Mouse (Mus musculus) brain, embryonic 14.5 days (tissue): Measurements from ENCODE around the gene Nmt1. TPM values are rescaled to one million over a fixed set of nuclear protein-coding genes. Genes with fewer than 3 reads are reported as not detected.
A peak's percentile ranks its signal among the peaks of the same experiment; 100 is the strongest.

ENCODE experiments used
- DNase-seq: peaks from one replicate; pipeline ENCODE4 v3.0.0-alpha.2; 2011; ENCODE audit warnings: low read depth
- CTCF ChIP-seq: fragments of 200-500 bp; IDR thresholded peaks from 2 replicates; pipeline ENCODE4 v1.5.1; 2012; ENCODE audit warnings: inconsistent platforms, mild to moderate bottlenecking, moderate library complexity, borderline replicate concordance; ENCODE audit not compliant: insufficient read depth, insufficient read length; ENCODE audit errors: extremely low read depth
- POLR2A ChIP-seq: fragments of 200-500 bp; IDR thresholded peaks from 2 replicates; pipeline ENCODE4 v1.6.1; 2012; ENCODE audit warnings: mild to moderate bottlenecking, inconsistent platforms, borderline replicate concordance; ENCODE audit not compliant: poor library complexity, insufficient read depth, insufficient read length, severe bottlenecking; ENCODE audit errors: extremely low read depth
- polyA plus RNA-seq: library from polyadenylated mRNA; depleted of rRNA; stranded (reverse); fragments of >200 nt; gene quantifications from 2 replicates; pipeline ENCODE4 v1.2.3, GENCODE M21; 2012

Gene Nmt1
- polyA plus RNA-seq, 1 experiment = 40.1 TPM

- TF ChIP-seq POLR2A = no peak
- TF ChIP-seq CTCF = no peak
- no peak for DNase-seq
These were observed 77.3 kb downstream of the Nmt1 start for GRCm38 (mm10) chr11:103105180-103105725.

- no peak for TF ChIP-seq POLR2A
- no peak for DNase-seq
These were observed 77.8 kb downstream of the Nmt1 start for GRCm38 (mm10) chr11:103105810-103106209.

DNA sequence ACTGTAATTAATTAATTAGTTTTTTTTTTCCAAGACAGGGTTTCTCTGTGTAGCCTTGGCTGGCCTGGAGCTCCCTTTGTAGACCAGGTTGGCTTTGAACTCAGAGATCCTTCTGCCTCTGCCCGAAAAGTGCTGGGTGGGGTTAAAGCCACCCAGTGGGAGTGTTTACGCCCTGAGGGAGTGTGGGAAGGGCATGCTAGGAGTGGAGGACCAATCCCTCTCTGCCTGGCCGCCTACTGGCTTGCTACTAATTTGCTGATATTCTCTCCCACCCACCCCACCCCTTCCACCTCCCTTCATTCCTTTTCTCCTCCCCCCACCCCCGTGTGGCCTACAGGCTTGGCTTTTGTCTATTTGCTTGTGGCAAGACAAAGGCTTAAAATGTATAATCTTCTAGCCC, 78.4 kb downstream of the Nmt1 start:
- TF ChIP-seq CTCF (no peak), POLR2A (no peak)
- no peak for DNase-seq

GRCm38 (mm10) chr11:103111301-103111700, 83.3 kb downstream of the Nmt1 start:
- no peak for DNase-seq
- no peak for TF ChIP-seq CTCF
- TF ChIP-seq POLR2A = no peak

DNA sequence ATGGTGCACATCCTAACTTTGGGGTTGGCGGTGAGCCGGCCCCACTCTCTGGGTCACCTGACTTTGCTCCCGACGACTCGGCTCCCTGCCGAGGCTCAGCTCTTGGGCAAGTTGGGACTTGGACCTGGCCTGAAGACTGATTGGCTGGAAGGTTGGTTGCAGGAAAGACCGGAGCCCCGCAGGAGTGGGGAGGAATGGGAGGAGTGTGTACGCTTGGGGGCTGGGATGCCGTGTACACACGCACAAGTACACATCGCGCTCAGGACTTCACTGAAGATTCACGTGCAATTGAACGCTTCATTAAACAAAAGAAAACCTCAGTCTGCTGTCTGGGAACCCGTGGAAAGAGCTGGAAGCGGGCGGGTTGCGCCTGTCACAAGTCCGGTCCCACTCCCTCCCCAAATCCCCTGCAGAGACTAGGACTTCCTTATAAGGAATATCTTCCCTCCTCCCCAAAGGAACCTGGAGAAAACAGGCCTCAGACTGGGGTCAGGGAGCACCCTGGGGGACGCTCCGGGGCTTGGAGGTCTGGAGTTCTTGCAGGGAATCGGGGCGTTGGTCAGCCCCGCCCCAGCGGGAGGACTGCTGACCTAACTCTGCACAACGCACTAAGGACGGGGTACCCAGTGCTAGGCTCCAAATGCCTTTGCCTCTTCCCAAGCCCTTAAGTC, 84.0 kb downstream of the Nmt1 start:
- TF ChIP-seq CTCF = no peak
- no peak for TF ChIP-seq POLR2A
- peak; percentile 49 for DNase-seq

- DNase-seq = no peak
- TF ChIP-seq POLR2A = no peak
- no peak for TF ChIP-seq CTCF
These were observed 84.5 kb downstream of the Nmt1 start for GRCm38 (mm10) chr11:103112552-103112912.

- TF ChIP-seq CTCF (no peak), POLR2A (no peak)
- no peak for DNase-seq
These were observed 85.0 kb downstream of the Nmt1 start for GRCm38 (mm10) chr11:103113005-103113404.

DNA sequence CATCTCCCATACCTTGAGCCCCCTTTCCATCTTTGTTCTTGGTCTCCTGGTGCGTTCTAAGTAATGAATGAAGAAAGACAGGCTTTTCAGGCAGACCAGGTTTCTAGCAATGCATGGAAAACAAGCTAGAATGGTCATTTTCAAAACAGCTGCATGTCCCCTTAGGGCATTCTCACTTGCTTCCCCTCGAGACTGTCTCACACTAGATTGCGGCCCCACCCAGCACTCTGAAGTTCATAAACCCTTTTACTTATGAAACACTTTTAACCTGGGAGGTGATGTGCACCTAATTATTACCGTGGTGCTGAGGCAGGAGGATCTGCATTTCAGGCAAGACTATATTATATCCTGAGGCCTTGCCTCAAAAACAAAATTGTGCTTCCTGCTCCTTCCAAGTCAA, 85.8 kb downstream of the Nmt1 start:
- TF ChIP-seq CTCF (no peak), POLR2A (no peak)
- DNase-seq = no peak

DNA sequence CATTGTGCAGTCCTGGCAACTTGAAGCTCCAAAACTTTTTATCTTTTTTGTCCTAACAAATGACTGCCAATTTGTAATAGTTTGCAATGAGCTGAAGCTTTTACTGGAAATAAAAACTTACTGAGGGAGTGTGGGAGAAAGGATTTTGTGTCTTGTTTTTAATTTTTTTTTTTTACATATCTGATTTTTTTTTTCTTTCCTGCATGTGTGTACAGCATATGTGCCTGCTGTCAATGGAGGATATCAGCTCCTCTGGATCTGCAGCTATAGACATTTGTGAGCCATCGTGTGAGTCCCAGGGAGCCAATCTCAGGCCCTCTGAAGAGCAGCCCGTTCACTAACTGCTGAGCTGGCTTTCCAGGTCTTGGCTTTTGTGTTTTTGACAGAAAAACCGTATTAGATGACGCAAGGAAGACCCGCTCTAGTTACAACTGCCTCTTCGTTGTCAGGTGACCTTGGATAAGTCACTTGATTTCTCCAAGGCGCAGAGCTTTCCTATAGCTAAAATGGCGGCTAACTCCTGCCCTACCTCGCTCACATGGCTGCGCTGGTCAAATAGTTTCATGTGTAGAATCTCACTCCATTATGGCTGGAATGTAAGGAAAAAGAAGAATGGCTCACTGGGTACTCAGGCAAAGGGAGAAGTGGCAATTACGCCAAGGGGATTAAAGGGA, 86.4 kb downstream of the Nmt1 start:
- TF ChIP-seq POLR2A = no peak
- no peak for TF ChIP-seq CTCF
- DNase-seq = no peak

DNA sequence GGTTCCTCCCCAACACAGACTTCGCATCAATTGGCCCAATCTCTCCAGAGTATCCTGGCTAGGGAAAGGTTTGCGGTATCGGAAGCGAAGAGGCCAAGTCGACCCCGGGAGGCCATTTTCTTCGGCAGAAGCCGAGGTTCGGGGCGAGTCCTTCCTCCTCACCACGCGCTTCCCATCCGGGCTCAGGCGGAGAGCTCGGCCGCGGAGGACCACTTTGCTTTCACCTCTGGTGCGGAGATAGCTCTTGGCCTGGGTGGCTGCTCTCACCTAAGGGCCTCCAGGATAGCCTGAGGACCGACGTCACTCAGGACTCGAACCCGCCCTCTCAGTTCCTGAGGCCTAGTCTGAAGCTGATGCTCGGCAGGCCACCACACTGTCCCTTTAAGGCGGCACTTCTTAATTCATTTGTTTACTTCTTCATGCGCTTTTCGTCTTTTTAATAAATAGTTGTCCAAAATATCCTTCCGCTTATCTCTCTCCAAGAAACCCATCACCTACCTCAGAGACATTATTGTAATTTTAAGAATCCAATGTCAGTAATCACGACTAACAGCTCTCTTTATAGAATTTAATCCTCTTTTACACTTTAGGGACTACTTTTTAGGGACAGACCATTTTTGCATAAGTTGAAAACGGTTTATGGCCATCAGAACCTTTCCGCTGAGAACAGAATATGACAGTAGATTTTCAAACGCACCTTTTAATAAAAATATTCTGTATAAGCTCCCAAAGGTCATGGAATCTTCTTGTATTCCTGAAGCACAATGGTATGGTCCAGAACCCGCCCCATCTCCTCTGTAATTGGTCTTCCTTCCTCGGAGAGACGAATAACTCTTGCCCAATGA, 87.4 kb downstream of the Nmt1 start:
- no peak for TF ChIP-seq CTCF
- peak; percentile 31; the same call in 1 of the 2 replicates for TF ChIP-seq POLR2A
- DNase-seq = peak; percentile 96

GRCm38 (mm10) chr11:103116008-103116818, 88.2 kb downstream of the Nmt1 start, which contains the start of gene Hexim1:
TSS of gene Hexim1 (plus strand) at chr11:103116231.
- TF ChIP-seq POLR2A = peak; percentile 87; the same call in 1 of the 2 replicates
- no peak for TF ChIP-seq CTCF
- peak; percentile 100 for DNase-seq
